Mouse (Mus musculus): Measurements from ENCODE around the gene Tmem212.
"Not testable (repeated sequence)": the region's sequence is repeated elsewhere in the genome, so short reads cannot be mapped to it uniquely, and the experiment has no call there.

The Tmem212 gene

DNA sequence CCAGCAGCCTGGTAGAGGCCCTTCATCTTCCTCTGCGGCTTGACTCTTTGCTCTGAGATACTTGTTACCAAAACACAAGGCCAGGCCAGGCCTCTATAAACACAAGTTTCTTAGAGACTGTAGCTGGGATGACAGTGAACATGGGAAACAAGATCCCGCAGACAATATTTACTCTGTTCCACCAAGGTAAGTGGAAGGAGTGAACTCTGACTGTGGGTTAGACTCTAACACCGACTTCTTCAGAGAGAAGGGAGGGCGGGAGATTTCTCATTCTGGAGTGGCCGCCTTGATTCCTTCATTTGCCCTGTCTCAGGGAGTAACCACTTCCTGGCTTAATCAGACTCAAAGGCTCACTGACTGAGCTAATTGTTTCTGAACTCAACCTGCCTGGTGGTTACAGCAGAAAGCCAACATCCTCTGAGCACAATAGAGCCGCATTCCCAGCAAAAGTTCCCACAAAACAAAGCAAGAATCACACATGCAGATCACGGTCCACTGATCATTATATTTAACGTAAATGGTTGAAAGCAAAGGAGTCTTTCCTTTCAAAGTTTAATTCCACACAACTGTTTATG lies at the start of gene Tmem212:
Gene Tmem212, minus strand, starts transcription at position 51 of the 575 bp plus-strand sequence.
- no peak for DNase-seq (ENCODE audit: low spot score in 2 of 2)

DNA sequence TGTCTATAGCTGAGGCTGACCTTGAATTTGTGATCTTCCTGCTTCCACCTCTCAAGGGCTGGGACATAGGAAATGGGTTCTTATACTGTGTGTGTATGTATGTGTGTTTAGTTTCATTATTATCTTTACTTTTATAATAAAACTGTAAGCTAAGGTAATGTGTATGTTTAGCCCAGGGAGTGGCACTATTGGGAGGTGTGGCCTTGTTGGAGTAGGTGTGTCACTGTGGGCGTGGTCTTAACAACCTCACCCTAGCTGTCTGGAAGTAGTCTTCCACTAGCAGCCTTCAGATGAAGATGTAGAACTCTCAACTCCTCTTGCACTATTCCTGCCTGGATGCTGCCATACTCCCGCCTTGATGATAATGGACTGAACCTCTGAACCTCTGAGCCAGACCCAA lies 49.2 kb upstream of the Tmem212 start:
- DNase-seq (ENCODE audit: low spot score in 2 of 2), result not testable (repeated sequence)

DNA sequence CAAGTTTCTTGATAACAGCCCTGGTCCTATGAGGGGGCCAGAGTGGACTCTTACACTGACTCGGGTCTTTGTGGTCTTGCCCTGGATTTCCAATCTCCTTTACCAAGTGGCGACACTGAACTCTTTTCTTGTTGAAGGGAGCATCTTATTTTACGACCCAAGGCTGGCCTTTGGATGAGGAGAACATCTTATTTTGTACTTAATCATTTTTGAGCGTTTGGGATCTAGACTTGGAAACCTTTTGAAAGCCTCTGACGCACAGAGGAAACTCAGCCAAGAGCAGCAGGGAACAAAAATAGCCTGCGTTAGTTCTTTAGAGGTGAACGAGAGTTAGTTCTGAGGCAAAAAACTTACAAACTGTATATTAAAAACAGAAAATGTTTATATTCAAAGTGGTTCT lies 46.8 kb upstream of the Tmem212 start:
- DNase-seq (ENCODE audit: low spot score in 2 of 2), result no peak

GRCm38 (mm10) chr3:27941634-27942033 lies 45.5 kb upstream of the Tmem212 start:
- no peak for DNase-seq (ENCODE audit: low spot score in 2 of 2)

GRCm38 (mm10) chr3:27938381-27939323 lies 42.5 kb upstream of the Tmem212 start, which contains the start of gene Pld1:
Gene Pld1, plus strand, starts transcription at chr3:27938695.
- DNase-seq (ENCODE audit: low spot score in 2 of 2), result peak; percentile 40 to 50

DNA sequence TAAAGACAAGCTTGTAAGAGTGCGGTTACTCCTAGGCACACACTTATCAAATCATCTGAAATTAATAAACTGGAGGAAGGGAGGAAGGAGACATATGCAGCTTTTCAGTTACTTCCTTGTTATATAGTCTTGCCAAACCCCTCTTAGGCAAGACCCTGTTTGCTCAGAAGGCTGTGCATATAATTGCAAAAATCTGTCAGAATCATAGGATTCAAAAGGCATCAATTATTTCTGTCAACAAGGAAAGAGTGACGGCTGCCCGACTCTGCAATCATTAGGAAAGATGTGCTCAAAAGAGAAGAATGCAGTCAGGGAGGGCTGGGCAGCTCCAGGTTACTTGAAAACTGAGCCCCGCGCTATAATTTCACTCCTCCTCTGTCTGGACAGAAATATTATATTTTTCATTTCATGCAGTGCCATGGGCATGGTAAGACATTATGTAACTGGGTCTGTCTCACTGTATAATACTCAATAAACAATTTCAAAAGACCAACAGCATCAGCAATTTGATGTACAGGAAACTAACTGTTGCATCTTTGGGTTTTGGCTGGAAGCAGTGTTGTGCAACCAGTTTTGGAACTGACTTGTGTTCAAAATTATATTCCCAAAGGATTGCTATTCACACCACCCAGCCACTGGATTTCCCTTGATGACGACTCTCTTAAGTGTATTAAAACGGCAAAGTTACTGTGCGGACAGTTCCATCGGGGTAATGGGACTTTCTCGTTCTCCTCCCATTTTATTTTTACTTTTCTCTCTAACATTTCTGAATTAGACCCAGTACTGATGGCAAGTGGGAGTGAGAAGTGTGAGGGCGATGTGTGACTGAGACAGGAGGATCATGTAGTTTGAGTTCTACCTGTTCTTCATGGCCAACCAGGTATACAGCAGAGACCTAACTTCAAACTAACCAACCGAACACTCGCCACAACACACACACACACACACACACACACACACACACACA lies 41.3 kb upstream of the Tmem212 start:
- DNase-seq (ENCODE audit: low spot score in 2 of 2), result no peak

- DNase-seq (ENCODE audit: low spot score in 2 of 2), result no peak
Observed at GRCm38 (mm10) chr3:27936731-27937130, 40.6 kb upstream of the Tmem212 start.

GRCm38 (mm10) chr3:27935644-27936043 lies 39.5 kb upstream of the Tmem212 start:
- DNase-seq (ENCODE audit: low spot score in 2 of 2), result no peak

DNA sequence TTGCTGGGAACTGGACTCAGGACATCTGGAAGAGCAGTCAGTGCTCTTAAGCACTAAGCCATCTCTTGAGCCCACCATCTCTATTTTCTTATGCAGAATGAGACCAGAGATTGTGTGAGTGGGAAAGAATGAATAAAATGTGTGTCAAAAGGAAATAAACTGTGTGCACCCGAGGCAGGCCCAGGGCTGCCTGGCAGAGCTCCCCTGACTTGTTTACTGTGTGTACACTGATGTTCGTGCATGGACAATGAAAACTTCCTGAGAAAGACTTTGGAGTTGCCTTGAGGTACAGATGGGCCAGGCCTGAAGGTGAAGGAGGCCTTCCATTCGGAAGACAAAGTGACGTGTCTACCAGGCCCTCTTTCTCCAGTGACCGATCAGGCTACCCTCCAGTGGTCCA lies 36.2 kb upstream of the Tmem212 start:
- DNase-seq (ENCODE audit: low spot score in 2 of 2), result no peak

DNA sequence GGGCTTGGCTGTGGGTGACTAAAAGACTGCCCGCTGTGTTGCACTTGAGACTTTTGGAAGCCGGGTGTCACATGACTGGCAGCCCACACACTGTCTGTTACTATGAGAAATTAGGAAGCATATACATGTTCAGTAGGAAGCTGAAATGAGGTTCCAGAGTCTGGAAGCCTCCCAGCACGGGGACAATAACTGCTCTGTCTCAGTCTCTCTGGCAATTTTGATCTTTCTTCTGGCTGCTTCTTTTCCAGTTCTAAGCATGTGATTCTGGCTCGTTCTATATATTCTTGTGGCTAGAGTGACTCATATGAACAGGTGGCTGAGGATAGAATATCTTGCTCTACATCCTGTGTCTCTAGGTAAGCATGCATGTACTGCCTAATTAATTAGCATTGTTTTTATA lies 33.1 kb upstream of the Tmem212 start:
- peak in 1 of 2 experiments; percentile 31 for DNase-seq (ENCODE audit: low spot score in 2 of 2)

DNA sequence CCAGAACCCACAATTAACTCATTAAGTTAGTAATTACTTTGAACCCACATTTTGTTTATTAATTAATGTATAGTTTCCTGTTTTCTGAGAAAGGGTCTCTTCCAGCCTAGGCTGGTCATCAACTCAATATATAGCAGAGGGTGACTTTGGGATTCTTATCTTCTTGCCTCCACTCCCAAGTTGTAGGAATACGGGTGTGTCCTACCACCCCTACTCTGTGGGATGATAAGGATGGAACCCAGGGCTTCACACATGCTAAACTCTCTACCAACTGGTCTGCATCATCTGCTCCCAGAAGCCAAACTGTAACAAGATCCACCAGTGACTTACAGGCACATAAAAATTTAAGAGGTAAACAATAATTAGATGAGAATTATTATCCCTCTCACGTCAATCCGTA lies 27.9 kb upstream of the Tmem212 start:
- DNase-seq (ENCODE audit: low spot score in 2 of 2), result no peak

- no peak for DNase-seq (ENCODE audit: low spot score in 2 of 2)
Observed at GRCm38 (mm10) chr3:27921268-27922020, 25.3 kb upstream of the Tmem212 start.

DNA sequence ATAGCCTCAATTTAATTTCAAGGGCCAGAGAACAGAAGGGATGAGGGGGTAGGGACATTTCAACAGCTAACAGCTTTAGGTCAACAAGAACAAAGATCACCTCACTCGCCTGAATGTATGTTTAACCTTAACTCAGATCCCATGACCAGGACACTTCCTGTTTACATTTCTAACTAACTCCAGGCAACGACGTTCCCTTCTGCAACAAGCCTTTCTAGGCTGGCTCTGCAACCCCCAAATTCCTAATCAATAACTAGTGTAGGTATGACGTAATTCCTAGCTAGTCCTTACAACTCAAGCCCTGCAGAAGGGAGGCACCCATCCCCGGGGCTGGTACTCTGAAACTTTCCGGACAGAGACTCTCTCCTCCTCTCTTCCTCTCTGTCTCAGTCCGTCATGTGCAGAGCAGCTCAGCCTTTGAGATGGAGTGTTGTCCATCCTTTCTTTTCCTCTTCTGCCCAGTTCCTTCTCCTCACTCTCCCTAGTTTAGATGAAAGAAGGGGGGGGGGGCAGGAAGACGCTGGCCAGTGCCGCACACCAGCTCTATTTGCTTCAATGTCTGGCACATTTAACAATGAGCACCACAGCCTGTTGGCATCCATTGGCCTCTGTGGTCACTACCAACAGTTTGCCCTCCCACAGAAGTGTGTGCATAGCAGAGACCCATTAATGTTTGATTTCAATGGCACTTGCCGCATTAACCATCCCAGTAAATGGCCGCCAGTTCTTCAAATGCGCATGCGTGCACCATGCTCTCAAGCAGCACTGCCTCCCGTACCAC lies 22.7 kb upstream of the Tmem212 start:
- no peak for DNase-seq (ENCODE audit: low spot score in 2 of 2)

DNA sequence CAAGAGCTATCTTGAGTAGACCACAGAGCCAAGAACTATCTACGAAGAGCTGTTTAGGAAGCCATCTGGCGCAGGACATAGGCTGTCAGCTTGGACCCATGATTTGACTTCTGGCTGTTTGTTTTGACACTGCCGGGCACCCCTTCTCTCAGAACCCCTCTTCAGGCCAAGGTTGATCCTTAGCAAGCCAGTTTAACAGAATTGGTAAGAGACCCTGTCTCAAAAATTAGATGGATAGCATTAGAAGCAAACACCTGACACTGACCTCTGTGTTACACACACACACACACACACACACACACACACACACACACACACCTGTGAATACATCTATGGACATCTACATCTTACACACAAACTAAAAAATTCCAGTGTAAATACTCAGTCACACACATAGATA lies 12.8 kb upstream of the Tmem212 start:
- DNase-seq (ENCODE audit: low spot score in 2 of 2), result no peak

DNA sequence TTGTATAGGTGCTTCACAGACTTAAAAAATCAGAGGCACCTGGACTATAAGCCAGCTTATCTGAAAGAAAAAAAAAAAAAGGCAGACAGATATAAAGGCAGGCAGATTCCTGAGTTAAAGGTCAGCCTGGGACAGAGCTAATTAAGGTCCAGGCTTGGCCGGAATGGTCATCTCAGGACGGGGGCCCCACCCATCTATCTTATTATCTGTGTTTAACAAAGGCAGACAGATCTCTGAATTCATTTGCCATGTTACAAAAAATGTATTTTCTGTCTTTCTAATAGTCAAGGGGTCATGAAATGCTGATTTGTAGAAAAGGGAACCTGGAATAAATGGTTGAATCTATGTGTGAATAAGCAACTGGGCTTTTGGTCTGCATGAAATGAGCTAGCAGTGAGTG lies 12.1 kb upstream of the Tmem212 start:
- no peak for DNase-seq (ENCODE audit: low spot score in 2 of 2)

GRCm38 (mm10) chr3:27907301-27907700 lies 11.1 kb upstream of the Tmem212 start:
- no peak for DNase-seq (ENCODE audit: low spot score in 2 of 2)

- DNase-seq (ENCODE audit: low spot score in 2 of 2), result no peak
Observed at GRCm38 (mm10) chr3:27906647-27907209, 10.6 kb upstream of the Tmem212 start.

GRCm38 (mm10) chr3:27904659-27905330 lies 8.6 kb upstream of the Tmem212 start:
- DNase-seq (ENCODE audit: low spot score in 2 of 2), result no peak

DNA sequence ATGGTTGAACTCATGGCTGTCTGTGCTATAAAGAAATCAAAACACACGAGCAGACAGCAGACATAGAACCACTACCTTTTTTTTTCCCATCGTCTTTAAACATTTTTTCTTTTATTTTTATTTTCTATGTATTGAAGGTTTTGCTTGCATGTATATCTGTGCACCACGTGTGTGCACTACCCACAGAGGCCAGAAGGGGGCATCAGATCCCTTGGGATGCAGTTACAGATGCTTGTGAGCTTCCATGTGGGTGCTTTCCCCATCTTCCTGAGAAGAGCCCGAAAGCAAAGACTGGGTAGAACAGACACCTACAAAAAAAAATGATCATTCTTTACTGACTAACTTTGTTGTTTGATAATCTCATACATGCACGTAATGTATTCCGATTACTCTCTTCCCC lies 5.7 kb upstream of the Tmem212 start:
- no peak for DNase-seq (ENCODE audit: low spot score in 2 of 2)

Data from frontal cortex, postnatal 36 days (tissue).